Mouse (Mus musculus) limb, embryonic 13.5 days (tissue): ENCODE measurements around the gene Isg20. TPM values are rescaled to one million over a fixed set of nuclear protein-coding genes. Genes with fewer than 3 reads are reported as not detected.
A peak's percentile ranks its signal among the peaks of the same experiment; 100 is the strongest.

ENCODE experiments used
- ATAC-seq: fragments of 200-750 bp; cut with Nextera tagmentation; 2 replicates; pipeline ENCODE4 v1.8.0; 2017; ENCODE audit warnings: low read depth, moderate number of reproducible peaks, moderate TSS enrichment; ENCODE audit not compliant: low FRiP score
- H3K27ac ChIP-seq: fragments of 300-500 bp; sonication (generic); 2 replicates; pipeline ENCODE4 v1.5.1; 2015; ENCODE audit warnings: inconsistent platforms, mild to moderate bottlenecking, moderate library complexity
- H3K27me3 ChIP-seq: fragments of 300-500 bp; sonication (generic); 2 replicates; pipeline ENCODE4 v1.6.1; 2015; ENCODE audit warnings: mild to moderate bottlenecking, inconsistent platforms
- H3K36me3 ChIP-seq: fragments of 300-500 bp; sonication (generic); 2 replicates; pipeline ENCODE4 v1.6.1; 2015; ENCODE audit warnings: inconsistent platforms, mild to moderate bottlenecking, moderate library complexity
- H3K4me1 ChIP-seq: fragments of 300-500 bp; sonication (generic); 2 replicates; pipeline ENCODE4 v1.6.1; 2015; ENCODE audit warnings: inconsistent platforms
- H3K4me2 ChIP-seq: fragments of 300-500 bp; sonication (generic); replicated peaks from 2 replicates; pipeline ENCODE4 v1.6.1; 2015; ENCODE audit warnings: inconsistent platforms, mild to moderate bottlenecking, moderate library complexity
- H3K4me3 ChIP-seq: fragments of 300-500 bp; sonication (generic); 2 replicates; pipeline ENCODE4 v1.5.1; 2015; ENCODE audit warnings: moderate library complexity, mild to moderate bottlenecking, inconsistent platforms
- H3K9ac ChIP-seq: fragments of 300-500 bp; sonication (generic); 2 replicates; pipeline ENCODE4 v1.6.1; 2015; ENCODE audit warnings: mild to moderate bottlenecking, inconsistent platforms
- H3K9me3 ChIP-seq: fragments of 300-500 bp; sonication (generic); 2 replicates; pipeline ENCODE4 v1.6.1; 2016; ENCODE audit warnings: inconsistent platforms
- WGBS: fragments of 180-500 bp; shearing (Covaris S2); methylation state at CpG from one replicate; pipeline ENCODE4 v1.1.7; 2015; 5-methylcytosine and 5-hydroxymethylcytosine counted together
- polyA plus RNA-seq: library from polyadenylated mRNA; unstranded; fragments of >200 nt; fragmentation: Nextera tagmentation; extraction: Ambion mirVana; gene quantifications from 2 replicates; pipeline ENCODE4 v1.2.1, GENCODE M21; 2015

Isg20 gene
- 0.57 and 0.94 TPM in 2 replicates for polyA plus RNA-seq

- Histone ChIP-seq H3K9me3 (no peaks in the 10 kb centered on the region), H3K36me3 (peaks cover 10% of the 10 kb centered on the region), H3K4me3 (no peak within 1 kb of the TSS), H3K9ac (no peak within 1 kb of the TSS), H3K27me3 (no peaks in the 10 kb centered on the region), H3K27ac (no peak within 1 kb of the TSS), H3K4me1 (peaks cover 14% of the 10 kb centered on the region; the same call in 1 of the 2 replicates), H3K4me2 (peak within 1 kb of the TSS; percentile 48)
- ATAC-seq: no peak
- 64% methylated on average over 5 of the region's 5 CpGs for WGBS
Measured at GRCm38 (mm10) chr7:78912974-78913474, at the start of gene Isg20. Isg20 (plus strand) TSS chr7:78913424.

GRCm38 (mm10) chr7:78863796-78864445 lies 49.3 kb upstream of the Isg20 start:
- H3K4me1 ChIP-seq: peaks cover 3% of the 10 kb centered on the region; the same call in 1 of the 2 replicates
- 60% methylated on average over 7 of the region's 7 CpGs for WGBS
- no peaks in the 10 kb centered on the region for H3K27me3 ChIP-seq
- no peak for ATAC-seq
- H3K9me3 ChIP-seq: no peaks in the 10 kb centered on the region
- H3K9ac ChIP-seq: no peak overlapping the region
- H3K4me3 ChIP-seq: no peak overlapping the region
- H3K4me2 ChIP-seq: no peak overlapping the region
- no peak overlapping the region for H3K27ac ChIP-seq
- H3K36me3 ChIP-seq: no peaks in the 10 kb centered on the region

- H3K4me1 ChIP-seq: peaks cover 3% of the 10 kb centered on the region; the same call in 1 of the 2 replicates
- H3K9me3 ChIP-seq: no peaks in the 10 kb centered on the region
- no peak overlapping the region for H3K27ac ChIP-seq
- H3K9ac ChIP-seq: no peak overlapping the region
- no peaks in the 10 kb centered on the region for H3K27me3 ChIP-seq
- WGBS: 51% methylated on average over 4 of the region's 4 CpGs
- H3K36me3 ChIP-seq: no peaks in the 10 kb centered on the region
- H3K4me2 ChIP-seq: no peak overlapping the region
- no peak for ATAC-seq
- no peak overlapping the region for H3K4me3 ChIP-seq
Measured at GRCm38 (mm10) chr7:78864446-78864802, 48.8 kb upstream of the Isg20 start.

GRCm38 (mm10) chr7:78865212-78865949 lies 47.8 kb upstream of the Isg20 start:
- peaks cover 3% of the 10 kb centered on the region; the same call in 1 of the 2 replicates for H3K4me1 ChIP-seq
- no peak overlapping the region for H3K9ac ChIP-seq
- no peak for ATAC-seq
- H3K4me2 ChIP-seq: no peak overlapping the region
- H3K36me3 ChIP-seq: no peaks in the 10 kb centered on the region
- no peaks in the 10 kb centered on the region for H3K9me3 ChIP-seq
- H3K4me3 ChIP-seq: no peak overlapping the region
- 54% methylated on average over 12 of the region's 12 CpGs for WGBS
- H3K27ac ChIP-seq: no peak overlapping the region
- H3K27me3 ChIP-seq: no peaks in the 10 kb centered on the region

GRCm38 (mm10) chr7:78868731-78869130 lies 44.5 kb upstream of the Isg20 start:
- ATAC-seq: no peak
- Histone ChIP-seq H3K9ac (no peak overlapping the region), H3K27ac (no peak overlapping the region), H3K9me3 (no peaks in the 10 kb centered on the region), H3K4me1 (peaks cover 3% of the 10 kb centered on the region; the same call in 1 of the 2 replicates), H3K36me3 (no peaks in the 10 kb centered on the region), H3K4me2 (no peak overlapping the region), H3K27me3 (no peaks in the 10 kb centered on the region), H3K4me3 (no peak overlapping the region)
- WGBS: 67% methylated on average over 5 of the region's 5 CpGs

GRCm38 (mm10) chr7:78872366-78872765 lies 40.9 kb upstream of the Isg20 start:
- no peak for ATAC-seq

GRCm38 (mm10) chr7:78872831-78873230 lies 40.4 kb upstream of the Isg20 start:
- 76% methylated on average over 5 of the region's 5 CpGs for WGBS
- Histone ChIP-seq H3K9me3 (no peaks in the 10 kb centered on the region), H3K36me3 (no peaks in the 10 kb centered on the region), H3K4me3 (no peak overlapping the region), H3K4me2 (no peak overlapping the region), H3K27ac (no peak overlapping the region), H3K4me1 (no peaks in the 10 kb centered on the region), H3K9ac (no peak overlapping the region), H3K27me3 (no peaks in the 10 kb centered on the region)
- ATAC-seq: no peak

More at GRCm38 (mm10) chr7:78872366-78872765, 40.9 kb upstream of the Isg20 start:
- Histone ChIP-seq H3K27me3 (no peaks in the 10 kb centered on the region), H3K4me2 (no peak overlapping the region), H3K4me3 (no peak overlapping the region), H3K4me1 (no peaks in the 10 kb centered on the region), H3K9ac (no peak overlapping the region), H3K36me3 (no peaks in the 10 kb centered on the region), H3K9me3 (no peaks in the 10 kb centered on the region), H3K27ac (no peak overlapping the region)
- 87% methylated on average over 6 of the region's 6 CpGs for WGBS

GRCm38 (mm10) chr7:78881607-78882468 lies 31.4 kb upstream of the Isg20 start:
- no peak overlapping the region for H3K27ac ChIP-seq
- ATAC-seq: no peak
- H3K36me3 ChIP-seq: no peaks in the 10 kb centered on the region
- H3K4me2 ChIP-seq: peak overlapping the region; percentile 66
- 21% methylated on average over 16 of the region's 16 CpGs for WGBS
- peaks cover 65% of the 10 kb centered on the region for H3K27me3 ChIP-seq
- H3K4me3 ChIP-seq: peak overlapping the region; percentile 37
- H3K4me1 ChIP-seq: peaks cover 19% of the 10 kb centered on the region
- H3K9me3 ChIP-seq: no peaks in the 10 kb centered on the region
- no peak overlapping the region for H3K9ac ChIP-seq

- peak overlapping the region; percentile 48; the same call in 1 of the 2 replicates for H3K9ac ChIP-seq
- H3K9me3 ChIP-seq: no peaks in the 10 kb centered on the region
- peak overlapping the region; percentile 37 for H3K4me3 ChIP-seq
- no peak overlapping the region for H3K27ac ChIP-seq
- H3K4me1 ChIP-seq: peaks cover 21% of the 10 kb centered on the region
- 0 out of 2 replicates have a peak, but pooled peaks have one; percentile 13 for ATAC-seq
- peak overlapping the region; percentile 66 for H3K4me2 ChIP-seq
- no peaks in the 10 kb centered on the region for H3K36me3 ChIP-seq
- peaks cover 71% of the 10 kb centered on the region for H3K27me3 ChIP-seq
- WGBS: 1% methylated on average over 23 of the region's 23 CpGs
Measured at GRCm38 (mm10) chr7:78882469-78882837, 30.8 kb upstream of the Isg20 start.

GRCm38 (mm10) chr7:78883016-78883725 lies 30.1 kb upstream of the Isg20 start:
- Histone ChIP-seq H3K9me3 (no peaks in the 10 kb centered on the region), H3K27me3 (peaks cover 78% of the 10 kb centered on the region), H3K27ac (no peak overlapping the region), H3K4me1 (peaks cover 22% of the 10 kb centered on the region), H3K4me2 (peak overlapping the region; percentile 66), H3K4me3 (peak overlapping the region; percentile 37), H3K36me3 (no peaks in the 10 kb centered on the region), H3K9ac (no peak overlapping the region)
- ATAC-seq: no peak
- WGBS: 3% methylated on average over 34 of the region's 34 CpGs

GRCm38 (mm10) chr7:78883726-78884060 lies 29.5 kb upstream of the Isg20 start:
- Histone ChIP-seq H3K27me3 (peaks cover 83% of the 10 kb centered on the region), H3K4me1 (peaks cover 22% of the 10 kb centered on the region), H3K27ac (no peak overlapping the region), H3K36me3 (no peaks in the 10 kb centered on the region), H3K9me3 (no peaks in the 10 kb centered on the region), H3K4me3 (no peak overlapping the region), H3K9ac (no peak overlapping the region), H3K4me2 (peak overlapping the region; percentile 66)
- 10% methylated on average over 8 of the region's 8 CpGs for WGBS
- ATAC-seq: no peak
